8 mouse cellular contexts compared by ENCODE assay signal in genomic region chr4:129608426-129609025, GRCm38 (mm10). TPM values are rescaled to one million over a fixed set of nuclear protein-coding genes. Genes with fewer than 3 reads are reported as not detected.
A peak's percentile ranks its signal among the peaks of the same experiment; 100 is the strongest.
DNase-seq lines count a peak whose midpoint lies in the region; ATAC-seq lines count a peak whose summit lies in the region.

No protein-coding gene starts in this region.

- no peaks in the 10 kb centered on the region for H3K9me3 ChIP-seq in hindbrain, embryonic 16.5 days (ENCODE audit: control insufficient read depth, low read length)

- no peak overlapping the region for H3K4me2 ChIP-seq in hindbrain, embryonic 16.5 days (ENCODE audit: low read length)

- peaks cover 29% of the 10 kb centered on the region for H3K36me3 ChIP-seq in hindbrain, embryonic 16.5 days (ENCODE audit: control insufficient read depth, insufficient read depth, low read length)

- H3K4me1 ChIP-seq in hindbrain, embryonic 16.5 days (ENCODE audit: control insufficient read depth, insufficient read depth, low read depth, low read length), result no peaks in the 10 kb centered on the region; the same call in 1 of the 2 replicates

- ATAC-seq in hindbrain, embryonic 16.5 days, result peak; percentile 89
- ATAC-seq in megakaryocyte, adult 5-6 weeks (ENCODE audit: poor library complexity, severe bottlenecking), result peak; percentile 99

- peak; percentile 84 for DNase-seq in T-cell, adult 2 months (ENCODE audit: low spot score)
- peak; percentile 90 to 94 for DNase-seq in cerebellum, postnatal 14 days
- DNase-seq in frontal cortex, postnatal 36 days (ENCODE audit: low spot score in 2 of 2), result peak; percentile 70 to 82
- peak; percentile 83 to 85 for DNase-seq in left cerebral cortex, adult 18-20 months (ENCODE audit: low spot score in 2 of 2)
- DNase-seq in right cerebral cortex, adult 2 months (ENCODE audit: low spot score in 2 of 2), result peak; percentile 82 to 84
- peak; percentile 67 to 76 for DNase-seq in urinary bladder, postnatal 36 days (ENCODE audit: low spot score in 2 of 2)

- no peak overlapping the region; the same call in 1 of the 2 replicates for H3K27ac ChIP-seq in hindbrain, embryonic 16.5 days (ENCODE audit: low read depth, low read length)

- WGBS in hindbrain, embryonic 16.5 days, result 36% methylated on average over 7 of the region's 7 CpGs

- H3K27me3 ChIP-seq in hindbrain, embryonic 16.5 days (replicated peaks; ENCODE audit: control insufficient read depth, insufficient read depth, low read length), result no peaks in the 10 kb centered on the region

- H3K4me3 ChIP-seq in hindbrain, embryonic 16.5 days (ENCODE audit: low read length), result no peak overlapping the region

- peak overlapping the region; percentile 53 for H3K9ac ChIP-seq in hindbrain, embryonic 16.5 days (ENCODE audit: low read depth, low read length)

RNA-seq across cellular contexts. Expression of gene Dcdc2b, which starts 5.5 kb away (rescaled TPM):
- 2.1 and 3.9 TPM in 2 replicates for polyA plus RNA-seq in hindbrain, embryonic 16.5 days (2015; fragmentation: Nextera tagmentation; extraction: Ambion mirVana)
- 1 to 10 TPM; 4.1 to 4.5 TPM for total RNA-seq in left cerebral cortex, adult 18-20 months (2021)
- total RNA-seq in megakaryocyte, adult 5-6 weeks (2015), result 1.0 and 3.5 TPM in 2 replicates
- total RNA-seq in megakaryocyte, adult 5-6 weeks (2017), result not detected in 2 replicates

RNA-seq across cellular contexts. Expression of gene Tmem234, which starts 8.1 kb away (rescaled TPM):
- 185 and 190 TPM in 2 replicates for polyA plus RNA-seq in hindbrain, embryonic 16.5 days (2015; fragmentation: Nextera tagmentation; extraction: Ambion mirVana)
- total RNA-seq in left cerebral cortex, adult 18-20 months (2021), result 10 to 100 TPM; 89.2 to 90.1 TPM
- total RNA-seq in megakaryocyte, adult 5-6 weeks (2015), result 104 and 120 TPM in 2 replicates
- 126 and 128 TPM in 2 replicates for total RNA-seq in megakaryocyte, adult 5-6 weeks (2017)

RNA-seq across cellular contexts. Expression of gene Eif3i, which starts 8.1 kb away (rescaled TPM):
- 216 and 223 TPM in 2 replicates for polyA plus RNA-seq in hindbrain, embryonic 16.5 days (2015; fragmentation: Nextera tagmentation; extraction: Ambion mirVana)
- 100 to 1,000 TPM; 124 to 128 TPM for total RNA-seq in left cerebral cortex, adult 18-20 months (2021)
- total RNA-seq in megakaryocyte, adult 5-6 weeks (2015), result 186 and 204 TPM in 2 replicates
- total RNA-seq in megakaryocyte, adult 5-6 weeks (2017), result 140 and 156 TPM in 2 replicates

RNA-seq across cellular contexts. Expression of gene Iqcc, which starts 10.4 kb away (rescaled TPM):
- 27.6 and 33.4 TPM in 2 replicates for polyA plus RNA-seq in hindbrain, embryonic 16.5 days (2015; fragmentation: Nextera tagmentation; extraction: Ambion mirVana)
- total RNA-seq in left cerebral cortex, adult 18-20 months (2021), result 10 to 100 TPM; 25.9 to 27.2 TPM
- 14.3 and 16.6 TPM in 2 replicates for total RNA-seq in megakaryocyte, adult 5-6 weeks (2015)
- 6.4 and 7.4 TPM in 2 replicates for total RNA-seq in megakaryocyte, adult 5-6 weeks (2017)

RNA-seq across cellular contexts. Expression of gene Ccdc28b, which starts 15.2 kb away (rescaled TPM):
- 160 and 169 TPM in 2 replicates for polyA plus RNA-seq in hindbrain, embryonic 16.5 days (2015; fragmentation: Nextera tagmentation; extraction: Ambion mirVana)
- total RNA-seq in left cerebral cortex, adult 18-20 months (2021), result 10 to 100 TPM; 45.9 to 53.5 TPM
- 49.7 and 68.6 TPM in 2 replicates for total RNA-seq in megakaryocyte, adult 5-6 weeks (2015)
- 77.2 and 89.0 TPM in 2 replicates for total RNA-seq in megakaryocyte, adult 5-6 weeks (2017)
